Mouse (Mus musculus): ENCODE results near the gene Tbc1d4. TPM values are rescaled to one million over a fixed set of nuclear protein-coding genes. Genes with fewer than 3 reads are reported as not detected.

Gene Tbc1d4
- total RNA-seq, 1 experiment from 2014 or later, result 87.6 TPM

Other genes starting within 250 kb of the Tbc1d4 start
- 101 and 111 TPM in 2 replicates for gene Commd6, start 31.5 kb upstream of the Tbc1d4 start, total RNA-seq (2021)
- 38.4 and 41.3 TPM in 2 replicates for gene Uchl3, start 44.8 kb upstream of the Tbc1d4 start, total RNA-seq (2021)
- 2.6 and 4.3 TPM in 2 replicates for gene Gm9922, start 120.6 kb upstream of the Tbc1d4 start, total RNA-seq (2021)
- gene Lmo7, start 120.8 kb upstream of the Tbc1d4 start, total RNA-seq (2021), result 15.1 and 15.3 TPM in 2 replicates